Mouse (Mus musculus): ENCODE results near the gene Tm9sf2.

DNA sequence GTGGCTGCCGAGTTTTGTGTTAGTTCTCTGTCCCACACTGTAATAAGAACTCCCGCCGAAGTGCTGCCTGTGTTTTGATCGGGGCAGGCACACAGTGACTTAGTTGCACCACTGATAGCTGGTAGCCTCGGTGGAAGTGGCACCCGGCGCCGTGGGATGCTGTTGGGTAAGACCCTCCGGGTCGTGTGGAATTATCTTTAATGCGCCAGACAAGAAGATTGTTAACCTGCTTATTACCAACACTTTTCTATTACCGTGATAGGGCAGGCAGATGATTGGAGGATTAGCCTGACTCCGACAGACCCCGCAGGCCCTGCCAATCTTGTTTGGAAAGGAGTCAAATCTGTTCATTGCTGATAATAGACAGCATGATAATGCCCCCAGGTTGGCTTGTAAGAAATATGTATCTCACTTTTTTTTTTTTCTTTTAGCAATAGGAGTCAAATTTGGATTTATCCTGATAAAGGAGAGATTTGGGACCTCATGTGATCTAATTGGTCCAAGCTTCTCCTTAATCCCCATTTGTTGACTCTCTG, 69.5 kb downstream of the Tm9sf2 start:
- TF ChIP-seq CTCF (IDR thresholded peaks at IDR 0.05; ENCODE audit: extremely low read depth, insufficient read depth, low read length) (no peak), POLR2A (IDR thresholded peaks at IDR 0.05; ENCODE audit: extremely low read depth, insufficient read depth, low read length) (no peak)

Measured in cortical plate, adult 2 months (tissue).